Mouse (Mus musculus) thymus, postnatal 10 days (tissue): ENCODE measurements around the gene Pygo2.
A peak's percentile ranks its signal among the peaks of the same experiment; 100 is the strongest.
"Not testable (repeated sequence)": the region's sequence is repeated elsewhere in the genome, so short reads cannot be mapped to it uniquely, and the experiment has no call there.

Source experiments
- DNase-seq, 2 experiments: peaks; one replicate each; pipeline ENCODE4 v3.0.0; 2021; ENCODE audit warnings: low spot score in 2 of 2

Pygo2 gene

GRCm38 (mm10) chr3:89420421-89420820 is 9.6 kb upstream of the Pygo2 start:
- DNase-seq = no peak

DNA sequence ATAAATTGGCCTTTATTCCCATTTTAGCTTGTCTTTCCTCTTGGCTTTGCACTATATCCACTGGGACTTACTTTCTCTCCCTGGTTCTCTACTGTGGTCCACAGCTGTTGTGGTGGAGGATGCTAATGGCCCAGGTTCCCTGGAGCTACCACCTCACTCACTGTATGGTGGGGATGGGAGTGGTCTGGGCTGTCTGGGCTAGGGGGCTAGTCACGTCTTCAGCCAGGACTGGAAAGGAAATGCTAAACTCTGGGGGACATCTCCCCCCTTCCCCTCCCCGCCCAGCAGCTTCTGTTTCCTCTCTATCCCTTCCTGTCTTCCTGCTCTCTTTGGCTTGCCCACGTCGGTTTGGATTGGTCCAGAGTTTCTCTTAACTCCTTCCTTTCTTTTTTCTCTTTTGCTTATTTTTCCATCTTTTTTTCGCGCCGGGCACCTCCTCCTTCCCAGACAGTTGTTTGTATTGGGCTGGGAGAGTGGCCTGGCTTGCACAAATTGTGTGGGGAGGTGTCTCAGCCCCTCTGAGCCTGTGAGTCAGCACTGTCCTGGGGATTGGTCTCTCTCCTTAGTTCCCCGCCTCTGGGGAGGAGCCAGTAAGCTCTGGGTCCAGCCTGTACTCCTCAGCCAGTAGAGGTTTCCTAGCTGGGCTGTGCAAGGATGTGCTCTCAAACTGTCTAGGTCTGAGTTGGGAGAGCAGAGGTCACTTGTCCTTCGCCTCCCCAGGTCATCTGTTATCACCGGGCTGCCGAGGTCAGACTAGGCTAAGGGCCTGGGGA is 8.8 kb upstream of the Pygo2 start:
- DNase-seq = no peak

DNA sequence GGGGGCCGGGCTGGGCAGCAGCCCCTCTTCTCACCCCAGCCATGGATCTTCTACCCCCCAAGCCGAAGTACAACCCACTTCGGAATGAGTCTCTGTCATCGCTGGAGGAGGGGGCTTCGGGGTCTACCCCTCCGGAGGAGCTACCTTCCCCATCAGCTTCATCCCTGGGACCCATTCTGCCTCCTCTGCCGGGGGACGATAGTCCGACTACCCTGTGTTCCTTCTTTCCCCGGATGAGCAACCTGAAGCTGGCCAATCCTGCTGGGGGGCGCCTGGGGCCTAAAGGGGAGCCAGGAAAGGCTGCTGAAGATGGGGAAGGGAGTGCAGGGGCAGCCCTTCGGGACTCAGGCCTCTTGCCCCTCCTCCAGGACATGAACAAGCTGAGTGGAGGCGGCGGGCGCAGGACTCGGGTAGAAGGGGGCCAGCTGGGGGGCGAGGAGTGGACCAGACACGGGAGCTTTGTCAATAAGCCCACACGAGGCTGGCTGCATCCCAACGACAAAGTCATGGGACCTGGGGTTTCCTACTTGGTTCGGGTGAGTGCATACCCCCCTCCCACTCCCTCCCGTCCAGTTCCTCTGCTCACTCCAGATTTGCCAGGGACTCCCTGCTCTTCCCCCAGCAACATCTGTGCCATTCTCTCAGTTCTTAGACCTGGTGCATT is 8.1 kb upstream of the Pygo2 start:
- no peak for DNase-seq

DNA sequence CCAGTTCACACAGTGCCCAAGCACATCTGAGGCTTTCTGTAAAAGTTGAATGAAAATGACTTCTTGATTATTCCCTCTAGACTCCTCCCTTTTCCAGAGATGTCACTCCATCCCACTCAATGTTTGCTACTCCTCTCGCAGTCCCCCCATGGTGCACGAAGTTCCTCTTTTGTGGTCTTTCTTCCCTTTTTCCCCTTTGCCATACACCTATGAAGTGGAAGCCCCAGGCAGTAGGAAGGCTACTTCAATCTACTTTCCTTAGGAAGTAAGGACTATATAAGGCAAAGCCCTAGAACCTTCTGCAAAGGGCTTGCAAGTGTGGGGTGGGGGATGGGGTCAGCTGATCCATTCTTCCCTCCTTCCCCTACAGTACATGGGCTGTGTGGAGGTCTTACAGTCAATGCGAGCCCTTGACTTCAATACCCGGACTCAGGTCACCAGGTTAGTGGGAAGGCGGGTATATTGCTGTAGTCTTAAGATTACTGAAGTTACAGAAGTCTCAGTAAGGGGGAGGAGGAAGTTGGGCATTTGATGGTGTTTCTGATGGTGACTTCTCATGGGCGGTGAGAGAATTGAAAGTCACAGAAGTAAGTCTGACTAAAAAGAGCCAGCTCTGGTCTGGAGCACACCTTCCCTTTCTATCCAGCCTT is 7.3 kb upstream of the Pygo2 start:
- no peak for DNase-seq

DNA sequence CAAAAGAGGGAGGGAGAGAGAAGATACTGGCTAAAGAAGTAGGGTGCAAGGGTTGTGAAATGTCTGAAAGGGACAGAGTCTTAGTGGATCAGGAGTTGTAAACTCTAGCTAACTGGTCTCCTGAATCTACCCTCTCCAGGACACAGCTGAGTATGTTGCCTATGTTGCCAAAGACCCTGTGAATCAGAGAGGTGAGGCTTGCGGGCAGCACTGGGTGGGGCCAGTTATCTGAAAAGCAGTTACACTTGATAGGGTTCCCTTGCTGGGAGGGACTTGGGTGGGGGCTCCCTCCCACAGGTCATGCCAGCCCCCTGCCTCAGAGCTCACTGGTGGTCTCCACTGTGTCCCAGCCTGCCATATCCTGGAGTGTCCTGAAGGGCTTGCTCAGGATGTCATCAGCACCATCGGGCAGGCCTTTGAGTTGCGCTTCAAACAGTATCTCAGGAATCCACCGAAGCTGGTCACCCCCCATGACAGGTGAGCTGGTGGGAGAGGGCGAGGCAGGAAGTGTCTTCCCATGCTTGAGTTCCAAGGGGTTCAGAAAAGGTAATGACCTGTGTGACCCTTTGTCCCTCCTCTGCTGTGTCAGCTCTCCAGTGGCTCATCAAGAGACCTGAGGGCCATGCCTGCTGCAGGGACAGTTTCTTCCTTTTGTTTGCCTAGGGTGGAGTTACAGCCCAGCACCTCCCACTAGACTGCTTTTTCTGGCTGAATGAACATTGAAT is 5.4 kb upstream of the Pygo2 start:
- DNase-seq = no peak

- no peak for DNase-seq
Measured at GRCm38 (mm10) chr3:89425141-89425525, 4.9 kb upstream of the Pygo2 start.

GRCm38 (mm10) chr3:89425876-89426275 is 4.1 kb upstream of the Pygo2 start:
- no peak for DNase-seq

GRCm38 (mm10) chr3:89429021-89429420 is 993 bp upstream of the Pygo2 start:
- not testable (repeated sequence) for DNase-seq

- no peak for DNase-seq
Measured at GRCm38 (mm10) chr3:89432606-89433005, 2.6 kb downstream of the Pygo2 start.

GRCm38 (mm10) chr3:89434532-89434931 is 4.5 kb downstream of the Pygo2 start:
- DNase-seq = no peak

DNA sequence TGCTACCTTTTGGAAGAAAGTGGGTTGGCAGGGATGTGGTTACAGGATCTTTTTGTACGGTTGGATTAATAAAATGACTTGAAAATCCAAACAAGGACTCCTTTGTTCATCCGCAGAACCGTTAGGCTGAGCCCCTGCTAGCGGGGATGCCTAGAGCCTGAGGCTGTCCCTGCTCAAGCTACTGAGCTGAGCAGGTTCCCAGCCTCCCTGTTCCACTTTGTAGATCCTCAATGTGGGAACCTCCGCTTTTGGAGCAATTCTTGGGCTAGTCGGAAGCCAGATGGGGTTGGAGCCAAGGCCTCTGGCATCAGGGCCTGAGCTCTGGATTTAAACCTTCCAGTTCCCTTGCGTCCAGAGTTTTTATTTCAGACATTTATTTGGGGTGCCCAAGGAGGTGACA is 5.0 kb downstream of the Pygo2 start:
- DNase-seq = no peak

GRCm38 (mm10) chr3:89436176-89437113 is 6.4 kb downstream of the Pygo2 start, which contains the start of gene Pbxip1:
Gene Pbxip1 (plus strand): TSS chr3:89436706.
- peak; percentile 54 to 62 for DNase-seq

- no peak for DNase-seq
Measured at GRCm38 (mm10) chr3:89437269-89437668, 7.3 kb downstream of the Pygo2 start.

- no peak for DNase-seq
Measured at GRCm38 (mm10) chr3:89440691-89441090, 10.7 kb downstream of the Pygo2 start.

- DNase-seq = peak in 1 of 2 experiments; percentile 25
Measured at GRCm38 (mm10) chr3:89448720-89449537, 18.9 kb downstream of the Pygo2 start.

GRCm38 (mm10) chr3:89449541-89449940 is 19.5 kb downstream of the Pygo2 start:
- DNase-seq = peak; percentile 62 to 87

DNA sequence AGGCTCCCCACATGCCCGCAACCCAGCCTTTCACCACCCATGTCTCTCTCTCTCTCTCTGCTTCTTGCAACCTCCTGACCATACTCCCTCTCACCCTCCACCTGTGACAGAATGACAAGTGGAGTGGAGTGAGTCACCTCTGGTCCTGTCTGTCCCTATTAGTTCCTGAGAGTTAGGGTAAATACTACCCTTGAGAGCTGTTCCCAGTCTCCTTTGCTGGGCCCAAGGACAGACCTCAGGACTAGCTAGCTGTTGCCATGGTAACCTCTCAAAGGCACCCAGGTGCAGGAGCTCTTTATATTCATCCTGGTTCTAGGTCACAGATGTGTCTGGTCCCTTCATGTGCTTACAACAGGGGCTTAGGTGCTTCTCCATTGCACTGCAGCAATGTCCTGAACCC is 21.9 kb downstream of the Pygo2 start:
- DNase-seq = peak; percentile 75 to 77

DNA sequence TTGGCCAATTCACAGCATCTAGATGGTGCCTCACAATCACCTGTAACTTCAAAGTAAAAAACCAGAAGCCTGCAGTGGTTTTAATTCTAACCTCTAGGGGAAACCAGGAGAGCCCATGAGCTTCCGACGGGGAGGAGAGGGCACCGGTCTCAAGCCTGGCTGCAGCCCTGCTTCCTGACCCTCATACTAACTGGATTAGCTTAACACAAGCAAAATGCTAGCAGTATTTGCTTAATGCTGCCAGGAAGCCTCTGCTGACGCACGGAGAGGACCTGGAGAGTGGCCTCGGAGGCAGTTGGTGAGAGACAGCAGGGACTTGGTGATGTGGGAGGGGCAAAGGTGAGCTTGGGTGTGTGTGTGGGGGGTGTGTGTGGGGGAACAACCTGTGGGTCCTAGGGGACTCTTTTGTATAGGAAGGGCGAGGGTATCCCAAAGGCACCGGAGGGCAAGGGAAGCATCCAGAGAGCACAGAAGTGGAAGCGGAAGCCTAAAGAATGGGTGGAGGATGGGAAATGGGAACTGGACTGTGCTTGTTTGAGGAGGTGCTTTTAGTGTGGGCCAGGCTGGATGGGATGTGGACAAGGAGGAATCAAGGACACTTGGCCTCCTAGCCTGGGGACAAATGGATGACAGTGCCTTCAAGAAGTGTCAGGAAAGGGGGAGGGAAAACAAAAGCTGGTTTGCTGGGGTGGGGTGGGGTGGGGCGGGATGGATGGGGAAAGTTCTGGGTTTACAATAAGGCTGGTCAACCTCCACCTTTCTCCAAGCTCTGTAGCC is 24.6 kb downstream of the Pygo2 start, which contains the start of gene Pmvk:
Gene Pmvk (plus strand): TSS at position 141 of the 777 bp plus-strand sequence.
- no peak for DNase-seq

DNA sequence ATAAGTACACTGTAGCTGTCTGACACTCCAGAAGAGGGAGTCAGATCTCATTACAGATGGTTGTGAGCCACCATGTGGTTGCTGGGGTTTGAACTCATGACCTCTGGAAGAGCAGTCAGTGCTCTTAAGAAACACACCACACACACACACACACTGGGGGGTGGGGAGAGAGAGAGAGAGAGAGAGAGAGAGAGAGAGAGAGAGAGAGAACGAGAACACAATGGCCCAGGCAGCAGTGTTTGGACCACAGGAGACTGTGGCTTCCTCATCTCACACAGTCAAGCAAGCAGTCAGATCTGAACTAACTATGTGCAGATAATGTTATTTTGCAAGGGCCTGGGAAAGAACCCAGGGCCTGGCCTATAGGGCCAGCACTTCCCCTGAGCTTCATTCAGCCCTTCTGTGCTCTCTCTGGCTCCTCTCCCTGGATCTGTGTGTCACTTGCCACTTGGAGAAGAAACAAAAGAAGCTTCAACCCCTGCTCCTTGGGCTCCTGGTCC is 25.8 kb downstream of the Pygo2 start:
- DNase-seq = no peak
